ENCODE assay signal across 39 mouse cellular contexts in genomic region chr7:42679646-42680045, GRCm38 (mm10). TPM values are rescaled to one million over a fixed set of nuclear protein-coding genes. Genes with fewer than 3 reads are reported as not detected.
"Had no signal": no experiment of that assay in that cellular context is flagged by ENCODE, and none has a peak within 500 bp of the region (broad histone marks: within the 10 kb centered on the region; RNA-seq: fewer than 3 reads in every experiment).

No protein-coding gene starts in this region.

RNA-seq across cellular contexts. Expression of gene Gm17067, which starts 47.2 kb away (rescaled TPM):
- total RNA-seq: heart, postnatal 10 days; heart, postnatal 14 days; heart, postnatal 25 days; heart, postnatal 36 days; heart, postnatal 4 days; hematopoietic stem cell, adult 5-6 weeks; hindbrain, postnatal 0 days; layer of hippocampus, adult 18-20 months; layer of hippocampus, adult 2 months; layer of hippocampus, adult 8-10 months; layer of hippocampus, postnatal 10 days; layer of hippocampus, postnatal 14 days; layer of hippocampus, postnatal 25 days; layer of hippocampus, postnatal 36 days; left cerebral cortex, adult 18-20 months; left cerebral cortex, adult 2 months had no signal
- polyA plus RNA-seq: heart, embryonic 13.5 days; heart, embryonic 14.5 days; heart, embryonic 15.5 days; heart, embryonic 16.5 days; heart, postnatal 0 days; hindbrain, embryonic 10.5 days; hindbrain, embryonic 11.5 days; hindbrain, embryonic 12.5 days; hindbrain, embryonic 13.5 days; hindbrain, embryonic 14.5 days; hindbrain, embryonic 15.5 days; hindbrain, embryonic 16.5 days; hindbrain, postnatal 0 days; inflammation-experienced regulatory T-cells, adult 6 months; intestine, embryonic 14.5 days; intestine, embryonic 15.5 days; intestine, embryonic 16.5 days; intestine, postnatal 0 days; kidney, adult 2 months; kidney, embryonic 14.5 days; kidney, embryonic 15.5 days; kidney, embryonic 16.5 days; kidney, postnatal 0 days; large intestine, adult 2 months had no signal
